Mouse (Mus musculus) liver, embryonic 12.5 days (tissue): ENCODE data around the gene Slc7a4. TPM values are rescaled to one million over a fixed set of nuclear protein-coding genes. Genes with fewer than 3 reads are reported as not detected.

Experiments
- ATAC-seq: fragments of 200-750 bp; cut with Nextera tagmentation; 2 replicates; pipeline ENCODE4 v1.8.0; 2017; ENCODE audit warnings: moderate number of reproducible peaks, mild to moderate bottlenecking, moderate library complexity
- H3K27ac ChIP-seq: fragments of 300-500 bp; sonication (generic); 2 replicates; pipeline ENCODE4 v1.5.1; 2016; ENCODE audit warnings: mild to moderate bottlenecking
- H3K27me3 ChIP-seq: fragments of 300-500 bp; sonication (generic); replicated peaks from 2 replicates; pipeline ENCODE4 v1.6.1; 2016; ENCODE audit warnings: mild to moderate bottlenecking, moderate library complexity
- H3K36me3 ChIP-seq: fragments of 300-500 bp; sonication (generic); 2 replicates; pipeline ENCODE4 v1.6.1; 2016; ENCODE audit warnings: mild to moderate bottlenecking, moderate library complexity
- H3K4me1 ChIP-seq: fragments of 300-500 bp; sonication (generic); 2 replicates; pipeline ENCODE4 v1.6.1; 2016
- H3K4me2 ChIP-seq: fragments of 300-500 bp; sonication (generic); 2 replicates; pipeline ENCODE4 v1.6.1; 2016; ENCODE audit warnings: mild to moderate bottlenecking, moderate library complexity
- H3K4me3 ChIP-seq: fragments of 300-500 bp; sonication (generic); 2 replicates; pipeline ENCODE4 v1.5.1; 2016; ENCODE audit warnings: mild to moderate bottlenecking, moderate library complexity
- H3K9ac ChIP-seq: fragments of 300-500 bp; sonication (generic); 2 replicates; pipeline ENCODE4 v1.6.1; 2016; ENCODE audit warnings: mild to moderate bottlenecking, moderate library complexity
- H3K9me3 ChIP-seq: fragments of 300-500 bp; sonication (generic); replicated peaks from 2 replicates; pipeline ENCODE4 v1.6.1; 2016; ENCODE audit warnings: mild to moderate bottlenecking, moderate library complexity
- WGBS: fragments of 180-500 bp; shearing (Covaris S2); methylation state at CpG from one replicate; pipeline ENCODE4 v1.1.7; 2016; ENCODE audit not compliant: insufficient replicate concordance; 5-methylcytosine and 5-hydroxymethylcytosine counted together
- polyA plus RNA-seq: library from polyadenylated mRNA; unstranded; fragments of >200 nt; fragmentation: Nextera tagmentation; extraction: Ambion mirVana; gene quantifications from 2 replicates; pipeline ENCODE4 v1.2.1, GENCODE M21; 2016

Gene Slc7a4
- polyA plus RNA-seq, 1 experiment from 2014 or later = 1.7 TPM

DNA sequence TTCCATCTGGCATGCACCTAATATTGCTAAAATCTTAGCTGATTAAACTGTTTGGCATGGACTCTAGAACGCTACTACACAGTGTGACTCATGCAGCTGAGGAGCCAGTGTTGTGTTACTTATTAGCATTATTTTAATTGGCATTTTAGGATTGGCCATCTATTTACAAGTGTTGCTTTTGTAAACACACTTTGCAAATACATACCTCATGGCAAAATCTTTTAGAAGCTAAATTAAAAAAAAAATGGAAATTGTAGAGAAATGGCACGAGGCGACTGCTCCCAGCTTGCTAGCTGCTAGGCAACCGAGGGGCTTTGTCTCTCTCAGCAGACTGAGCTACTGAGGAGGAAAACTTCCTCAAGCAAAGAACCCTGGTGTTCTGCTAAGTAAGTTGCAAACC, 21.9 kb upstream of the Slc7a4 start:
- Histone ChIP-seq H3K4me3 (no peak overlapping the region), H3K36me3 (no peaks in the 10 kb centered on the region), H3K4me2 (no peak overlapping the region), H3K27ac (no peak overlapping the region), H3K27me3 (no peaks in the 10 kb centered on the region; the same call in 1 of the 2 replicates), H3K4me1 (no peaks in the 10 kb centered on the region), H3K9me3 (no peaks in the 10 kb centered on the region), H3K9ac (no peak overlapping the region)
- no peak for ATAC-seq
- WGBS = 62% methylated on average over 4 of the region's 4 CpGs

DNA sequence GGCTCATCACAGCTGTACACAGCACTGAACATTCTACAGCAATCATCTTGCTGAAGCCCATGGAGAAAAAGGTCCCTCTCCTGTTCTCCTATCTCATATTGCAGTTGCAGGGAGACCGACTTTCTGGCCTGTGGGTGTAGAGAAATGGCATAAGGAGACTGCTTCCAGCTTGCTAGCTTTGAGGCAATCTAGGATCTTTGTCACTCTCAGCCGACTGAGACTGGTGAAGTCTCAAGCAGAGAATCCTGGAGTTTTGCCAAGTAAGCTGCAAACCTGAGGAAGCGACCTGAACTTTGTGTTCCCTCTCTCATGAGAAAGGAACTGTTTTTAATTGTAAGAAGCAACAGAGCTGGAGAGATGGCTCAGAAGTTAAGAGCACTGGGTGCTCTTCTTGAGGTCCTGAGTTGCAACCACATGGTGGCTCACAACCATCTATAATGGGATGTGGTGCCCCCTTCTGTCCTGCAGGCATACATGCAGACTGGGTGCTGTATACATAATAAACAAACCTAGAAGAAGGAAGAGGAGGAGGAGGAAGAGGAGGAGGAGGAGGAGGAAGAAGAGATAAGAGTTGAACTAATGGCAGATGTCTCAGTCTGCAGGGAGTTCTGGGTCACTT, 18.0 kb upstream of the Slc7a4 start:
- Histone ChIP-seq H3K9ac (no peak overlapping the region), H3K27ac (no peak overlapping the region), H3K4me3 (no peak overlapping the region), H3K36me3 (no peaks in the 10 kb centered on the region), H3K9me3 (no peaks in the 10 kb centered on the region), H3K27me3 (no peaks in the 10 kb centered on the region), H3K4me1 (no peaks in the 10 kb centered on the region), H3K4me2 (no peak overlapping the region)
- WGBS = 52% methylated on average over 3 of the region's 3 CpGs
- no peak for ATAC-seq

- H3K4me2 ChIP-seq = no peak overlapping the region
- no peaks in the 10 kb centered on the region for H3K4me1 ChIP-seq
- no peaks in the 10 kb centered on the region for H3K27me3 ChIP-seq
- H3K36me3 ChIP-seq = no peaks in the 10 kb centered on the region
- peaks cover 6% of the 10 kb centered on the region; the same call in 1 of the 2 replicates for H3K9me3 ChIP-seq
- no peak for ATAC-seq
- H3K9ac ChIP-seq = no peak overlapping the region
- no peak overlapping the region for H3K27ac ChIP-seq
- no peak overlapping the region for H3K4me3 ChIP-seq
- 69% methylated on average over 2 of the region's 2 CpGs for WGBS
Measured at GRCm38 (mm10) chr16:17590731-17591130, 7.7 kb upstream of the Slc7a4 start.

DNA sequence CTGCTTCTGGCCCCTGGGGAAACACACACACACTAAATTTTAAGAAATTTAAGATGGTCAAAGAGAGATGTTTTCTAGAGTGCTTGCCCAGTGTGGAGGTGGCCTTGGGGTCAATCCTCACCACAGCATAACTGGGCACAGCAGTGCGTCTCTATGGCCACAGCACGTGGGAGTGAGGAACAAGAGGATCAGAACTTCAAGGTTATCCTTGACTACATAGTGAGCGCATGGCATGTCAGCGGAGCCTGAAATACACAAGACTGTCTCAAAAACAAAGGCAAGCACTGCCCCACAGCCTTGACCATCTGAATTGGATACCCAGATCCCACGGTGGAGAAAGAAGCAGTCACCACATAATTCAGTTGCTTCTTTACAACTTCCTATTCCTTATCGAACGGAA, 1.5 kb upstream of the Slc7a4 start:
- Histone ChIP-seq H3K27me3 (no peaks in the 10 kb centered on the region; the same call in 1 of the 2 replicates), H3K27ac (no peak overlapping the region), H3K4me2 (no peak overlapping the region), H3K4me1 (no peaks in the 10 kb centered on the region), H3K36me3 (no peaks in the 10 kb centered on the region), H3K9me3 (peaks cover 6% of the 10 kb centered on the region; the same call in 1 of the 2 replicates), H3K4me3 (no peak overlapping the region), H3K9ac (no peak overlapping the region)
- ATAC-seq = no peak
- 72% methylated on average over 7 of the region's 7 CpGs for WGBS

DNA sequence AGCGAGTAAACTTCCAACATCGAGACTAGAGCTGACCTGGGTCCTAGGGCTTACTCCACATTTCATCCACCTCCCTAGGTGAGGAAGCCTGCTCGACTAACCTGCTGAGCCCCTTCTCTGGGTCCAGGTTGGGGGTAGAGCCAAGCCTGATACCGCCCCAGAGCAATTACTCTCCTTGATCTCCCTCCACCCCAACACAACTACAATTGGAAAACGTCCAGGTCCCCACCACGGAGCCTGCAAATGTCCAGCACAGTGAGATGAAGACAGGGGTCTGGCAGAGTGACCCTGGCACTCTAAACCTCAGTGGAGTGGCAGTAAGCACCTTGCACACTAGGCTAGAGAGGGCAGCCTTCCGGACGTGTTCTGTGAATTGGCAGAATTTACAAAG, 6.2 kb downstream of the Slc7a4 start:
- Histone ChIP-seq H3K36me3 (no peaks in the 10 kb centered on the region), H3K9ac (no peak overlapping the region), H3K4me1 (peaks cover 12% of the 10 kb centered on the region), H3K27ac (no peak overlapping the region), H3K9me3 (no peaks in the 10 kb centered on the region), H3K4me2 (peak overlapping the region; percentile 73), H3K27me3 (peaks cover 68% of the 10 kb centered on the region), H3K4me3 (peak overlapping the region; percentile 51)
- ATAC-seq = no peak
- 21% methylated on average over 8 of the region's 8 CpGs for WGBS

DNA sequence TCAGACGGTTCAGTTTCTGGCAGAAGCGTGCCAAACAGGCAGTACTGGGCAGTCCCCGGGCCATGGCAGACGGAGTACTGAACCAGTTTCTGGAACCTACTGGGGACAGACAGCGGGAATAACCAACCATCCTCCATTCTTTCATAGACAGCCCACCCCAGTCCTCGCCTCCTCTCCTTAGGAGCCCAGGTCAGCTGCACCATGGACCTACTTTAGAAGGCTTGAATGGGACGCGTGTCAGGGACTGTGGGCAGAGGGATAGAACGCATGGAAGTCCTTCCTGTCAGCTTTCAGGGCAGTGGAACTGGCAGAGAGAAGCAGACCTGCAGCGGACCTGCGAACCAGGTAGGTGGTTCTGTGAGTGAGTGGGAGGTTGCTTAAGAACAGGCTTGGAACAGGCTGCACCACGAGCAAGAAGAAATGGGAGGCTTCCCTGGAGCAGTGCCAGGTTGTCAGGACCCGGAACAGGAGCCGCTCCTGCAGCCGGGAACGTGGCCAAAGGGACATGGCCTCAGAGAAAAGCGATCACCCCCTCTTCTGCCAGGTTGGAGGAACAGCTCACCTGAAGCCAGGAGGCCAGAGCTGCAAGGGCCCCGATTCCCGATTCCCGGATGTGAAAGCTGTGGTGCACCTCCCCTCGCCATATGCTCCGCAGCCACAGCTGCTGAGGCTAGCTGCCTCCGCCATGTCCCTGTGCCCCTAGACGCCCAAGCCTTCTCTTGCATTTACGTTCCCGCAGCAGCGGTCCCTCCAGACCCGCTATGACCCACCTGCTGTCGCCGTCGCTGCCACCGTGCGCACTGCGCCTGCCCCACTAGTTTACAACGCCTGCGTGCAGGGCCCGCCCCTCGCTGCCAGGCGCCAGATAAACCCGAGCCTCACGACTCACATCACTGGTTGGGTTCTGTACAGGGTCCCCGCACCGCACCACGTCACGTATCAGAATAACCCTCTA, 6.9 kb downstream of the Slc7a4 start:
- Histone ChIP-seq H3K4me1 (peaks cover 12% of the 10 kb centered on the region), H3K27me3 (peaks cover 74% of the 10 kb centered on the region), H3K27ac (no peak overlapping the region), H3K9ac (no peak overlapping the region; the same call in 1 of the 2 replicates), H3K4me3 (peak overlapping the region; percentile 51), H3K36me3 (no peaks in the 10 kb centered on the region), H3K9me3 (no peaks in the 10 kb centered on the region), H3K4me2 (peak overlapping the region; percentile 73)
- ATAC-seq = no peak
- WGBS = 12% methylated on average over 45 of the region's 45 CpGs

DNA sequence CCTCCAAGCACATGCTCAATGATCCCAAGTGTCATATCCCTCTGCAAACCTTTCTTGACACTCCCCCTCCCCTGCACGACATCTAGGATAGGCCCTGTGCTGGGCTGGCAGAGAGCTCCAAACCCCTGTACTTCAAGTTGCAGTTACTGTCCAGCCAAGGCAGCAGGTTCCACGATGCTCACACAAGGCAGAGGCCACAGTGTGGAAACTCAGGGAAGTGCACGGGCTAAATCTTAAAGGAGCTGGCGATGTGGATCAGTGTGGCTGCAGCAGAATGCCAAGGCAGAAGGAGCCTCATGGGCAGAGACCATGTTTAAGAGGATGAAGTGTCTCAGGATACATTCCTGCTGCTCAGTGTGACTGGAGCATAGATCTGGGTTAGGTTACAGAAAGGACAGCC, 16.8 kb downstream of the Slc7a4 start:
- Histone ChIP-seq H3K9me3 (no peaks in the 10 kb centered on the region), H3K36me3 (no peaks in the 10 kb centered on the region), H3K4me2 (no peak overlapping the region), H3K4me3 (no peak overlapping the region), H3K9ac (no peak overlapping the region), H3K27me3 (peaks cover 86% of the 10 kb centered on the region), H3K27ac (no peak overlapping the region), H3K4me1 (peaks cover 15% of the 10 kb centered on the region)
- 22% methylated on average over 4 of the region's 4 CpGs for WGBS
- ATAC-seq = no peak

- H3K36me3 ChIP-seq = no peaks in the 10 kb centered on the region
- peaks cover 89% of the 10 kb centered on the region for H3K27me3 ChIP-seq
- H3K27ac ChIP-seq = no peak overlapping the region
- no peak overlapping the region for H3K4me3 ChIP-seq
- ATAC-seq = no peak
- H3K9ac ChIP-seq = no peak overlapping the region
- no peaks in the 10 kb centered on the region for H3K9me3 ChIP-seq
- WGBS = 31% methylated on average over 3 of the region's 3 CpGs
- peaks cover 20% of the 10 kb centered on the region for H3K4me1 ChIP-seq
- no peak overlapping the region for H3K4me2 ChIP-seq
Measured at GRCm38 (mm10) chr16:17564771-17565170, 18.2 kb downstream of the Slc7a4 start.

GRCm38 (mm10) chr16:17564221-17564620, 18.8 kb downstream of the Slc7a4 start:
- H3K4me2 ChIP-seq = no peak overlapping the region
- peaks cover 22% of the 10 kb centered on the region for H3K4me1 ChIP-seq
- 36% methylated on average over 2 of the region's 2 CpGs for WGBS
- no peaks in the 10 kb centered on the region for H3K36me3 ChIP-seq
- ATAC-seq = no peak
- H3K4me3 ChIP-seq = no peak overlapping the region
- no peak overlapping the region for H3K27ac ChIP-seq
- no peak overlapping the region for H3K9ac ChIP-seq
- peaks cover 92% of the 10 kb centered on the region for H3K27me3 ChIP-seq
- no peaks in the 10 kb centered on the region for H3K9me3 ChIP-seq

DNA sequence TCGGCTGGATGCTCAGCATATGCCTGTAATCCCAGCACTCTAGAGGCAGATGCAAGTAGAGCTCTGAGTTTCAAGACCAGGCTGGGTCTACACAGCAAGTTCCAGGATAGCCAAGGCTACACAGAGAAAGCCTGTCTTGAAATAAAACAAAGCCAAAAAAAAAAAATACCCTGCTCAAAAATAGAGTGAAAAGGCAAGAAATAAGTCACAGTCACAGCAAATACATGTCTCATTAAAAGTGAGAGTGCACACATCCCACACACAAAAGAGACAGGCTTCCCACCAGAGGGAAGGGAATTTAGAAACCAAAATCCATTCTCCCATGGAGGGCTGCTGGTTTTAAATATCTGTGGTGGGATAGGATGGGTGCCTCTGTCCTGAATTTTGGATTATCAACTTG, 19.4 kb downstream of the Slc7a4 start:
- no peak overlapping the region for H3K4me2 ChIP-seq
- H3K27me3 ChIP-seq = peaks cover 93% of the 10 kb centered on the region
- no peak for ATAC-seq
- H3K9me3 ChIP-seq = no peaks in the 10 kb centered on the region
- H3K36me3 ChIP-seq = no peaks in the 10 kb centered on the region
- H3K4me3 ChIP-seq = no peak overlapping the region
- no peak overlapping the region for H3K9ac ChIP-seq
- H3K27ac ChIP-seq = no peak overlapping the region
- H3K4me1 ChIP-seq = peaks cover 29% of the 10 kb centered on the region
- 55% methylated on average over 1 of the region's 1 CpGs for WGBS

GRCm38 (mm10) chr16:17561751-17562208, 21.2 kb downstream of the Slc7a4 start, which contains the start of gene P2rx6:
Gene P2rx6 (plus strand): TSS chr16:17561885.
- 4% methylated on average over 10 of the region's 10 CpGs for WGBS
- H3K9me3 ChIP-seq = no peaks in the 10 kb centered on the region
- peak within 1 kb of the TSS; percentile 35 for H3K4me3 ChIP-seq
- H3K9ac ChIP-seq = peak within 1 kb of the TSS; percentile 7; the same call in 1 of the 2 replicates
- H3K27ac ChIP-seq = no peak within 1 kb of the TSS
- peaks cover 38% of the 10 kb centered on the region for H3K4me1 ChIP-seq
- H3K4me2 ChIP-seq = peak within 1 kb of the TSS; percentile 60
- H3K27me3 ChIP-seq = peaks cover 77% of the 10 kb centered on the region
- ATAC-seq = peak; percentile 5; the same call in 1 of the 2 replicates
- H3K36me3 ChIP-seq = no peaks in the 10 kb centered on the region
